Mouse (Mus musculus): ENCODE data around the gene Arhgef10l.

- TF ChIP-seq CTCF (IDR thresholded peaks at IDR 0.05; ENCODE audit: control insufficient read depth, insufficient read depth, insufficient replicate concordance, low read depth, low read length), result no peak
- TF ChIP-seq POLR2A (IDR thresholded peaks at IDR 0.05; ENCODE audit: control insufficient read depth, low read depth, low read length), result no peak
Observed at GRCm38 (mm10) chr4:140700269-140701018, 34.6 kb upstream of the Arhgef10l start, which contains the start of gene Rcc2.
